Mouse (Mus musculus) stomach, embryonic 16.5 days (tissue): ENCODE measurements around the gene Ulk4. TPM values are rescaled to one million over a fixed set of nuclear protein-coding genes. Genes with fewer than 3 reads are reported as not detected.
A peak's percentile ranks its signal among the peaks of the same experiment; 100 is the strongest.
"Not testable (repeated sequence)": the region's sequence is repeated elsewhere in the genome, so short reads cannot be mapped to it uniquely, and the experiment has no call there.

Experiments used
- ATAC-seq: fragments of 200-750 bp; cut with Nextera tagmentation; 2 replicates; pipeline ENCODE4 v1.8.0; 2017; ENCODE audit warnings: moderate number of reproducible peaks, moderate TSS enrichment; ENCODE audit not compliant: insufficient read depth, low FRiP score
- H3K27ac ChIP-seq: fragments of 300-500 bp; sonication (generic); 2 replicates; pipeline ENCODE4 v1.5.1; 2014; ENCODE audit warnings: low read length
- H3K27me3 ChIP-seq: fragments of 300-500 bp; sonication (generic); 2 replicates; pipeline ENCODE4 v1.6.1; 2014; ENCODE audit warnings: low read length, control low read depth, mixed read lengths; ENCODE audit not compliant: control insufficient read depth, insufficient read depth
- H3K36me3 ChIP-seq: fragments of 300-500 bp; sonication (generic); 2 replicates; pipeline ENCODE4 v1.6.1; 2014; ENCODE audit warnings: low read length; ENCODE audit not compliant: control insufficient read depth, insufficient read depth
- H3K4me1 ChIP-seq: fragments of 300-500 bp; sonication (generic); 2 replicates; pipeline ENCODE4 v1.6.1; 2014; ENCODE audit warnings: low read length, control low read depth, mixed read lengths; ENCODE audit not compliant: control insufficient read depth, insufficient read depth
- H3K4me2 ChIP-seq: fragments of 300-500 bp; sonication (generic); 2 replicates; pipeline ENCODE4 v1.6.1; 2014; ENCODE audit warnings: low read depth, low read length, mixed read lengths
- H3K4me3 ChIP-seq: fragments of 300-500 bp; sonication (generic); replicated peaks from 2 replicates; pipeline ENCODE4 v1.5.1; 2014; ENCODE audit warnings: mild to moderate bottlenecking, low read length
- H3K9ac ChIP-seq: fragments of 300-500 bp; sonication (generic); 2 replicates; pipeline ENCODE4 v1.6.1; 2014; ENCODE audit warnings: low read length
- H3K9me3 ChIP-seq: fragments of 300-500 bp; sonication (generic); replicated peaks from 2 replicates; pipeline ENCODE4 v1.6.1; 2016; ENCODE audit warnings: low read length, control low read depth; ENCODE audit not compliant: control insufficient read depth
- WGBS: fragments of 180-500 bp; shearing (Covaris S2); extraction: QIAGEN DNeasy Blood & Tissue Kit; methylation state at CpG from one replicate; pipeline ENCODE4 v1.1.7; 2014; 5-methylcytosine and 5-hydroxymethylcytosine counted together
- polyA plus RNA-seq: library from polyadenylated mRNA; unstranded; fragments of >200 nt; fragmentation: Nextera tagmentation; extraction: Ambion mirVana; gene quantifications from 2 replicates; pipeline ENCODE4 v1.2.1, GENCODE M21; 2015

Ulk4 gene
- polyA plus RNA-seq, 1 experiment from 2014 or later, result 124 TPM

DNA sequence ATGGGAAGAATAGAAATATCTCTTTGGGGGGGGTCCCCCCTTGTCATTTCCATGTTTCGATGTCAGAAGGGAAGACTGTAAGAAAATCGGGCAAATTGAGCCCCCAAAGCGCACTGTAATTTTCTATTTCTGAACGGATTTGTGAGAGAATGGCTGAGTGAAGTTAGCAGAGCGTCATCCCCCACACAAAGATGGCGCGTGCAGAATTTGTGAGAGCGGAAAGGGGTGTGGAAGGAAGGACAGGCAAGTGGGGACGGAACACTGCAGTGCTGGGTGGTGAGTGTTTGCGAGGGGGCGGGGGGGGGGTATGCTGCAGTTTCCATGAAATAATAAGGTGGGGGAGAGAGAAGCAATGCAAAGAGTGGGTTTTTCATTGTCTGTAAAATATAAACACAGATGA lies 347.9 kb downstream of the Ulk4 start, which contains the start of gene Ctnnb1:
Ctnnb1 (plus strand) TSS at position 136 of the 400 bp plus-strand sequence.
- no peaks in the 10 kb centered on the region for H3K36me3 ChIP-seq
- H3K4me1 ChIP-seq, result peaks cover 6% of the 10 kb centered on the region; the same call in 1 of the 2 replicates
- no peak within 1 kb of the TSS for H3K4me3 ChIP-seq
- no peak within 1 kb of the TSS for H3K9ac ChIP-seq
- no peak within 1 kb of the TSS for H3K4me2 ChIP-seq
- WGBS, result 86% methylated on average over 11 of the region's 11 CpGs
- no peaks in the 10 kb centered on the region for H3K27me3 ChIP-seq
- H3K27ac ChIP-seq, result no peak within 1 kb of the TSS
- ATAC-seq, result no peak
- H3K9me3 ChIP-seq, result no peaks in the 10 kb centered on the region

- H3K4me3 ChIP-seq, result no peak overlapping the region
- no peaks in the 10 kb centered on the region for H3K9me3 ChIP-seq
- H3K36me3 ChIP-seq, result no peaks in the 10 kb centered on the region
- WGBS, result 12% methylated on average over 9 of the region's 9 CpGs
- H3K27ac ChIP-seq, result 0 out of 2 replicates have a peak overlapping the region, but pooled peaks have one; percentile 1
- no peak; the same call in 1 of the 2 replicates for ATAC-seq
- H3K27me3 ChIP-seq, result no peaks in the 10 kb centered on the region
- H3K4me2 ChIP-seq, result 0 out of 2 replicates have a peak overlapping the region, but pooled peaks have one; percentile 1
- H3K4me1 ChIP-seq, result 0 out of 2 replicates have a peak, but pooled peaks cover 3% of the 10 kb centered on the region
- H3K9ac ChIP-seq, result no peak overlapping the region
Measured at GRCm38 (mm10) chr9:120926939-120927606, 349.9 kb downstream of the Ulk4 start.

DNA sequence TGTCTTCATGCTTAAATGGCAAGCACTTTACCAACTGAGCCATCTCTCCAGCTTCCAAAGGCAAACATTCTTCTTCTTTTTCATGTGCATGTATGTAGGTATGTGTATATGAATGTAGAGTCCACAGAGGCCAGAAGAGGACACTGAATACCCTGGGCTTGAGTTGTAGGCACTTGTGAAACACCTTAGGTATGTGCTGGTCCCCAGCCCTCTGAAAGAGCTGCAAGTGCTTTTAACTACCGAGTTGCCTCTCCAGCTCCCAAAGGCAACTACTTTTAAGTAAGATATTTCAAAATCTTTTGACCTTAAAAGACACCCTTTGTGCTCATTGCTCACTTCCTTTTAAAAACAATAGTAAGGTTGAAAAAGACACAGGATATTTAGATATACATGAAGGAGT lies 350.9 kb downstream of the Ulk4 start:
- H3K4me2 ChIP-seq, result no peak overlapping the region
- no peaks in the 10 kb centered on the region for H3K36me3 ChIP-seq
- no peak overlapping the region for H3K27ac ChIP-seq
- H3K27me3 ChIP-seq, result no peaks in the 10 kb centered on the region
- no peak overlapping the region for H3K9ac ChIP-seq
- no peak overlapping the region for H3K4me3 ChIP-seq
- 47% methylated on average over 1 of the region's 1 CpGs for WGBS
- 0 out of 2 replicates have a peak, but pooled peaks cover 1% of the 10 kb centered on the region for H3K4me1 ChIP-seq
- H3K9me3 ChIP-seq, result no peaks in the 10 kb centered on the region
- no peak for ATAC-seq

GRCm38 (mm10) chr9:120919130-120919529 lies 357.9 kb downstream of the Ulk4 start:
- Histone ChIP-seq H3K4me1 (peaks cover 8% of the 10 kb centered on the region), H3K9ac (peak overlapping the region; percentile 36; the same call in 1 of the 2 replicates), H3K4me3 (no peak overlapping the region), H3K27ac (peak overlapping the region; percentile 94), H3K27me3 (no peaks in the 10 kb centered on the region), H3K9me3 (no peaks in the 10 kb centered on the region), H3K36me3 (no peaks in the 10 kb centered on the region), H3K4me2 (peak overlapping the region; percentile 20; the same call in 1 of the 2 replicates)
- peak; percentile 89 for ATAC-seq
- WGBS, result 49% methylated on average over 5 of the region's 5 CpGs

DNA sequence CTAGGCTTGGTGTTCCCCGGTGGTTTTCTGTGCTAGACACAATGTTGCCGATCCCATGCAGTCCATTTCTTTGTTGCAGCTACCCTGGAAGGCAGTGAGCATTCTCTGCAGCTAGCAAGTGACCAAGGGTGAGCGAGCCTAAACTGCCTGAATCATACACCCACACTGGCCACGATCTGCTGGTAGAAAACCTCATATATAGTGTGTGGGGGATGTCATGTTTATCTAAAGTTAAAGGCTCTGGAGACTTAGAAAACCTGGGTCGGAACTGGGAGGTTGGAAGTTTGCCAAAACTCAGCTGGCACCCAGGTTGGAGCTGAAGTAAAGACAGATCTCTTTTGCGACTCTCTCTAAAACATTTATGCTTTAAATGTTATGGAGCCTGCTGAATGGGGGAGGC lies 358.4 kb downstream of the Ulk4 start:
- ATAC-seq, result peak; percentile 61
- peaks cover 8% of the 10 kb centered on the region for H3K4me1 ChIP-seq
- no peaks in the 10 kb centered on the region for H3K9me3 ChIP-seq
- no peaks in the 10 kb centered on the region for H3K36me3 ChIP-seq
- no peak overlapping the region for H3K4me3 ChIP-seq
- WGBS, result 13% methylated on average over 6 of the region's 6 CpGs
- H3K27ac ChIP-seq, result peak overlapping the region; percentile 94
- peak overlapping the region; percentile 20; the same call in 1 of the 2 replicates for H3K4me2 ChIP-seq
- no peaks in the 10 kb centered on the region for H3K27me3 ChIP-seq
- peak overlapping the region; percentile 36; the same call in 1 of the 2 replicates for H3K9ac ChIP-seq

DNA sequence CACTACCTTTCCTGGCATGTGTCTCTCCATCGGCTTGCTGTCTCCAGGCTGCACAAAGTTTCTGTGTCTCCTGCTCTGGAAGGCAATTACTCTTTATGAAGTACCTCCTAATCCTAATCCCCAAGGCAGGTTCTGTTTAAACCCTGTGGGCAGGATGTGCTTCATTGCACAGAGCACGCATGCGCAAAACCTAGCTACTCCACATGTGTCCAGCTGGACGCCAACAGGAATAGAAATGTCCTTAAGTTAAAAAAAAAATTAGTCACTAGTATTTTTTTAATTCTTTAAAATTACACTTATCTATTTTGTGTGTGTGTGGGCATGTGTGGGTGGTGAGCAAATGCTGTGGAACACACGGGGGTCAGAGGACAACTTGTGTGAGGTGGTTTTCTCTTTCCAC lies 358.8 kb downstream of the Ulk4 start:
- no peak for ATAC-seq
- WGBS, result 57% methylated on average over 5 of the region's 5 CpGs
- Histone ChIP-seq H3K9ac (0 out of 2 replicates have a peak overlapping the region, but pooled peaks have one; percentile 36), H3K4me1 (peaks cover 8% of the 10 kb centered on the region), H3K9me3 (no peaks in the 10 kb centered on the region), H3K36me3 (no peaks in the 10 kb centered on the region), H3K27me3 (no peaks in the 10 kb centered on the region), H3K4me3 (no peak overlapping the region), H3K27ac (peak overlapping the region; percentile 94), H3K4me2 (peak overlapping the region; percentile 20; the same call in 1 of the 2 replicates)

GRCm38 (mm10) chr9:120917619-120918018 lies 359.4 kb downstream of the Ulk4 start:
- H3K27me3 ChIP-seq, H3K36me3 ChIP-seq, H3K4me1 ChIP-seq, H3K9ac ChIP-seq, ATAC-seq, H3K4me3 ChIP-seq, H3K4me2 ChIP-seq, H3K9me3 ChIP-seq: not testable (repeated sequence)
- H3K27ac ChIP-seq, result peak overlapping the region; percentile 94; the same call in 1 of the 2 replicates
- 97% methylated on average over 2 of the region's 2 CpGs for WGBS

DNA sequence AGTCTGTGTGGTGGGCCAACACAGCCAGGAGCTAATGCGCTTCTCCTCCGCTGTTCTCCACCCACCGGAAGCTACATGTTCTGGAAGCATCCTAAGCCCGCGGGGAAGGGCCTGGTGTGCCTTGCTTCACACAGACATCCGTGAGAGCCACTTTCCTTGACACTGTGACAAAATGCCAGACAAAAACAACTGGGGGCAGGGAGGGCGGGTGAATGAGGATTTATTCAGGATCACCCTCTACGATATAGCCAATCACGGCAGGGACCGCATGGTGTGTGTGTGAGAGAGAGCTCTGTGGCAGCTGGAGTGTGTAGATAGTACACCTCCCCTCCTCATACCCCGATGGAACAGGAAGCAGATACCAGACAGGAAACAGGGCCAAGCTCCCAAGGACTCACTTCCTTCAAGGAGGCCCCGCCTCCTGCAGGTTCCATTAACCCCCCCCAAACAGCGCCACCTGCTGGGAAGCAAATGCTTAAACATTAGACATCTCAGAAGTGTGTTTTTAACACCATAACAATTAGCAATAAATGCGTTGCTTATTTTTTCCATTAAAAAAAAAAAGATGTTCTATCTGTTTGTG lies 362.0 kb downstream of the Ulk4 start:
- peak overlapping the region; percentile 20; the same call in 1 of the 2 replicates for H3K27ac ChIP-seq
- WGBS, result 76% methylated on average over 14 of the region's 14 CpGs

GRCm38 (mm10) chr9:120914429-120914828 lies 362.6 kb downstream of the Ulk4 start:
- H3K27me3 ChIP-seq, result no peaks in the 10 kb centered on the region
- H3K4me2 ChIP-seq, result no peak overlapping the region
- no peak overlapping the region; the same call in 1 of the 2 replicates for H3K9ac ChIP-seq
- H3K4me1 ChIP-seq, result peaks cover 8% of the 10 kb centered on the region
- H3K9me3 ChIP-seq, result no peaks in the 10 kb centered on the region
- no peak overlapping the region for H3K4me3 ChIP-seq
- 82% methylated on average over 4 of the region's 4 CpGs for WGBS
- H3K27ac ChIP-seq, result peak overlapping the region; percentile 20; the same call in 1 of the 2 replicates
- ATAC-seq, result no peak
- no peaks in the 10 kb centered on the region for H3K36me3 ChIP-seq

More for the DNA sequence above, 362.0 kb downstream of the Ulk4 start:
- ATAC-seq, result no peak
- H3K36me3 ChIP-seq, result no peaks in the 10 kb centered on the region
- no peaks in the 10 kb centered on the region for H3K27me3 ChIP-seq
- H3K4me3 ChIP-seq, result no peak overlapping the region
- no peaks in the 10 kb centered on the region for H3K9me3 ChIP-seq
- H3K4me2 ChIP-seq, result no peak overlapping the region
- no peak overlapping the region; the same call in 1 of the 2 replicates for H3K9ac ChIP-seq
- peaks cover 8% of the 10 kb centered on the region for H3K4me1 ChIP-seq
